Mouse (Mus musculus) naive thymus-derived CD4-positive, alpha-beta T cell, adult 2 months (primary cell): ENCODE measurements around the gene Olfr412.

Experiments used
- DNase-seq: peaks from one replicate; pipeline ENCODE4 v3.0.0-alpha.2; 2011; ENCODE audit warnings: low read depth

Gene Olfr412

GRCm38 (mm10) chr11:74361769-74362168, at the start of gene Olfr412:
TSS of gene Olfr412 (plus strand) at chr11:74362069.
- no peak for DNase-seq

DNA sequence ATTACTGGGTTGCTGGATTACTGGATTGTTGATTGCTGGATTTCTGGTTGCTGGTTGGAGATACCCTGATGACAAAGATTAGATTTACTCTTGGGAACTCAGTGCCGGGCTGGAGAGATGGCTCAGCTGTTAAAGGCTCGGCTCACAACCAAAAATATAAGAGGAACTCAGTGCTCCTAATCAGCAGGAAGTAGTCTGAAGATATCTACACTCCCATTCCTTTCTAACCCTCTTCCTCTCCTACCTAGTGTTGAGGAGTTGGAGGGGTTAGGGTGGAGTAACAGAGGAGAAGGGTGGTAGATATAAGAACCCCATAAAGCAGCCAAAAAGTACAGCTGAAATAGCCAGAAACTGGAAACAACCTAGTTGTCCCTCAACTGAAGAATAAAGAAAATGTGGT, 35.8 kb upstream of the Olfr412 start:
- no peak for DNase-seq

- DNase-seq, result no peak
Observed at GRCm38 (mm10) chr11:74328781-74329180, 33.1 kb upstream of the Olfr412 start.

GRCm38 (mm10) chr11:74337931-74338330, 23.9 kb upstream of the Olfr412 start, which contains the start of gene Olfr410:
TSS of gene Olfr410 (minus strand) at chr11:74338031.
- DNase-seq, result no peak

DNA sequence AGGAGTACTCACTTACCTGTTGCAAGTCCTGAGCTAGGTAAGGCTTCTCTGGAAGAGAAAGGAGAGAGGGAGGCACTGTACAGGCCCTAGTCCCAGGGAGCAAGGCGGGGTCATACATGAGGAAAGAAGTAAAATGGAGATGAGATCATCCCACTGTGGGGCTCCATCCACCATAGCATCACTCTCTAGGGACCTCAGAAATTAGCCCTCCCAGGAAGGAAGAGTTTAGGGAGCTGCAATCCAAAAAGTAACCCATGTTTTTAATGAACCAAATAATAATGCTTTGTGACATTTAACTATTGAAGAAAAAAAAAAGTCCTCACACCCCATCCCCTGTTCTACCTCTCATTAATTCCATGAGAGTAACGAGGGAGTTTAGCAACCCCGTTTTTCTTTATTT, 9.3 kb upstream of the Olfr412 start, which contains the start of gene Olfr411:
Gene Olfr411 (minus strand): TSS at position 101 of the 400 bp plus-strand sequence.
- DNase-seq, result no peak

- peak; percentile 58 for DNase-seq
Observed at GRCm38 (mm10) chr11:74371393-74372100, 9.7 kb downstream of the Olfr412 start.

- DNase-seq, result peak; percentile 21
Observed at GRCm38 (mm10) chr11:74376847-74377246, 15.0 kb downstream of the Olfr412 start.

DNA sequence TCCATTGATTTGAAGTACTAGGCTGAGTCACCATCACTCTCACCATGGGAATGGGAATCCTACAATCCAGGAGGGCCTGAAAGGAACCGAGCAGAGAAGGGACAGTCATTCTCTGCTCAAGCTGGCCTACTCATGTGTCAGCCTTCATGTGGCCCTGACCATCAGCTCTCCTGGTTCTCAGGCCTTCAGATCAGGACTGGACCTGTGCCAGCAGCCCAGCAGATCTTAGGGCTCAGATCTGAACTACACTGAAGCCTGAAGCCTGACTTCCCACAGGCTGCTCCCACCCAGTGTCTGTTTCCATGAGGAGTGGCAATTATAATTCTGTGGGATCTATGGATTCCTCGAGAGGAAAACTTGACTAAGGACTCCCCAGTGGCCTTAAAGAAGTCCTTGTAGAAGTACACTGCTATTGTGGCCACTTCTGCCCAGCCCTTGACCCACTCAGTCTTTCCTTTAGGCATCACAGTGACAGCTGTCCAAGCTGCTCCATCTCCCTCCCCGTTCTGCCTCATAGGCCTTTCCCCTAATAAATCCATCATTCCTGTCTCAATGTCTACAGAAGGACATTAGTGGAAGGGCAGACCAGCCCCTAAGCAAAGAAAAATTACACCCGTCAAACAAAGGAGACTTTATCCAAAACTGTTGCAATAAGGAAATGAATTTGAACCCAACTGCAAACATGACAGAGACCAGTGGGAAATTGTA, 17.5 kb downstream of the Olfr412 start:
- DNase-seq, result no peak

DNA sequence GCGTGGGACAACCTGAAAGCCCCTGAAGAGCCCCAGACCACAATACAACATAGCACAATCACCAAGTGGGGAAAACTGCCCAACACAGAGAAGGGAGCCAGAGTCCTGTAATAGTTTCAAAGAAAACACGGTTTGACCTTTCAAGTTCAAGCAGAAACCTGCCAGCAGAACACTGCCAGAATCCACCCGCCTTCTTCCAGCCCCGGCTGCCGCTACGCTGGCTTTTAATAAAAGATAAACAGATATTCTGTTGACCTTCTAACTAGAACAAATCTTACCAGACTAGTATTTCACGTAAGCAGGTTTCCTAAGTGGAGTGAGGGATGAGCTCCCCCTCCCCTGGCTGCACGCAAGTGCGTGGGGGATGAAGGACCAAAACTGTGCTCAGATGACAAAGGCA, 23.8 kb downstream of the Olfr412 start:
- DNase-seq, result no peak

DNA sequence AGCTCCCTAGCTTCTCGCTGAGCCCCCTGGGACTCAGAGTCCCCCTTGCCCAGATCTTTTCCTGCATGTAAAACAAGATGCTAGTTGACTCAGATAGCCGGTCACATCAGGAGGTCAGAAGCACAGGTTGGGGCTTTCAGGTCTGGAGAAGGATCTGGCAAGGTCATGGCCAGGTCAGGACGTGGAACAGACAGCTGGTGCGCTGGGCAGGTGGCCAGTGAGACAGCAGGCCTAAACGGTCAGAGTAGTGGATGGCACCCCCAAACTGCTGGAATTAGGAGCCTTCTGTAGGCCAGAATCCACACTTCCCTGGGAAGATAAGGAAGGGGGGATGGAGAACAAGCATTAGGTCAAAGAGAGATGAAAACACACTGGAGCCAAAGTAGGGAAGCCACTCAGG, 25.3 kb downstream of the Olfr412 start:
- DNase-seq, result no peak

DNA sequence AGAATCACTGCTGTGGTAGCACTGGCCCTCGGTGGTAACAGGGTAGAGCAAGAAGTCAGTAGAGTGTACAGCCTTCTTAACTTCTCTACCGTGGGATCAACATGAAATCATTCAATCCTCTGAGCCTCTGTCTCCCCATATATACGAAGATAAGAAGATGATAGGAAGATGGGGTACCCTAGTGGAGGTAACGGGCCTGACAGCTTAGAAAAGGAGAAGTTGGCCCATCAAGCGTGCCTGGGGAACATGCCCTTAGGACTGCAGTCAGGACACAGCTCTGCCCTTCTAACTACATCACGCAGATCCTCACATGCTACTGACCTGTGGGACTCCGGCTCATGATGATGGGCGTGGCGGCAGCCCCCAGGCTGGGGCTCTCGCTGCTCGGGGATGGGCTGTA, 30.0 kb downstream of the Olfr412 start:
- no peak for DNase-seq

DNA sequence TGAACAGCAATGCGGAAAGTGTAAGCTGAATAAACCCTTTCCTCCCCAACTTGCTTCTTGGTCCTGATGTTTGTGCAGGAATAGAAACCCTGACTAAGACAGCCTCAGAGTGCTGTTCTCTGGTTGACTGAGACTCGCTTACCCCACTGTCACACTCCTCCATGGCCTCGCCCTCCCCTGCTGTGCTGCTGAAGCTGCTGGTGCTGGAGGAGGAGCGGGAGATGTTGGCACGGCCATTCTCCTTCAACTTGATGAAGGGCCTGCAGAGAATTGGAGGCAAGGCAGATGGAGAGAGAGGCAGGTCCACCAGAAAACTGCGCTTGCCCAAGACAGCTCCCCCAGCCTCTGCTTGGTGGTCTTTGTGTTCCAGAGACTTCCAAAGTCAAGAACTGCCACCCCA, 31.0 kb downstream of the Olfr412 start:
- DNase-seq, result no peak

GRCm38 (mm10) chr11:74393489-74393888, 31.6 kb downstream of the Olfr412 start:
- DNase-seq, result no peak

GRCm38 (mm10) chr11:74395583-74395982, 33.7 kb downstream of the Olfr412 start:
- no peak for DNase-seq

- DNase-seq, result peak; percentile 10
Observed at GRCm38 (mm10) chr11:74402126-74402525, 40.3 kb downstream of the Olfr412 start.

GRCm38 (mm10) chr11:74404216-74404615, 42.3 kb downstream of the Olfr412 start:
- no peak for DNase-seq

DNA sequence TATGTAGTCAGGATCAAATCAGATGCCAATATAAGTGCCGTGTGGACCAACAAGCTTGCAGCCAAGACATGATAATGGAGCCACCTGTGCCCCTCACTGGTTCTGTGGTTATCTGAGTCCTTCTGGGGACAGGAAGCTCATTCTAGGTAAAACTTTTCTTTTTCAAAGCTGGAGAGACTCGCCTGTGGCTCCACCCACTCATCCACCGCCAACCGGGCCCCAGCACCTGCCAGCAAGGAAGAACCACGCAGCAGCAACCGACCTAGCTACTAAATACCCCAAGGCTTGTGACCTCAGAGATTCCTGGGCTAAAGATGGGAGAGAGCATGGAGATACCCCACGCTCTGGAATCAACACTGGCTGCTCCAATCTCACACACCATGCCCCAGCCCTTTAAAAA, 43.3 kb downstream of the Olfr412 start:
- no peak for DNase-seq

DNA sequence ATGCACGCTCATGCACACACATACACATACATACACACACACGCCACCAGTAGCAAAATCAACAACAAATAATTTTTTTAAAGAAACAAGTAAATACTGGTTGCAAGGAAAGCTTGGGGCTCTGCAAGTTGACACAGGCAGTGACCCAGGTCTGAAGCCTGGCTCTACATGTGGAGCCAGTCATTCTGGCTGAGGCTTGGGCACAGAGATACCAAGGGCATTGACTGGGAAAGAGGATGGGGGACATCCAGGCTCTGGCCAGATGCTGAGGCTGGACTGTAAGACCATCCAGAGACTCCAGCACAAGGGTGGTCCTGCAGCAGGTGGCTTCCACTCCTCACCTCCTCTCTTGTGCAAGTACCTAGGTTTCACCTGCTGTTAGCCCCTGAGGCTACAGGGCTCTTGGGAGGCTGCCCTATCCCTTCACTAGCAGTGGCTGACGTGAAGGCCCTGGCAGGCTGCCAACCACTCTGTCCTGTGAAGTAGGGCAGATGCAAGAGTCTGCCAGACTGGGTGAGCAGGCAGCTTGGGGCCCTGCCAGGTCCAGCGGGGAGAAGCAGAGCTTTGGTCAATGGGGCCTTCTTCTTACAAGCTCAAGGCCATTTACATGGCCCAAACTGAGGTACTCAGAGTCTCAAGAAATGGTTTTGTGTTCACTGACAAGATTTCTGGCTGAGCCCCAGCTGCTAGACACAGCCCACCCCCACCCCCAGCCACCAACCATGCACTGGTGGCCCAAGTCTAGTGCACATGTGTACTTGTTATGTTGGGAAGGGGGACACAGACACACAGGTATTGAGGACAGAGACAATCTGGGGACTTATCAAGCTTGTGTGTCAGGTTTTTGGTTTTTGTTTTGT, 46.9 kb downstream of the Olfr412 start:
- DNase-seq, result no peak

GRCm38 (mm10) chr11:74409447-74409754, 47.5 kb downstream of the Olfr412 start:
- DNase-seq, result no peak

- DNase-seq, result no peak
Observed at GRCm38 (mm10) chr11:74409757-74410174, 47.9 kb downstream of the Olfr412 start.

DNA sequence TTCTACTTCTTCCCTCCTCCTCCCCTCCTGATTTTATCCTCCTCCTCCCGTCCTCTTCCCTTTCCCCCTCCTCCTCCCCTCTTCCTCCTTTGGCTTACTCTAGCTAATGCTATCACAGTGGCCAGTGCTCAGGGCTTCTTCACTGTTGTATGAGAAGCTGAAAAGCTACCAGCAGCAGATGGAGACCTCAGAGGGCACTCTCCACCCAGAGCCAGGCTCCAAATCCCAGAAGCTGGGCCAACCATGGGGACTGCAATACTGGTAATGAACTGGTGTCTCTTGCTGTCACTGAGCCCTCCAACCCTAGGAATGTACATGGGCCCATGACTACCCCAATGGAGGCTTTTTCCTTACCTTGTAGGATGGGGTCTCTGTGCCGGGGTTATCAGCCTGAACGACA, 50.1 kb downstream of the Olfr412 start:
- no peak for DNase-seq

DNA sequence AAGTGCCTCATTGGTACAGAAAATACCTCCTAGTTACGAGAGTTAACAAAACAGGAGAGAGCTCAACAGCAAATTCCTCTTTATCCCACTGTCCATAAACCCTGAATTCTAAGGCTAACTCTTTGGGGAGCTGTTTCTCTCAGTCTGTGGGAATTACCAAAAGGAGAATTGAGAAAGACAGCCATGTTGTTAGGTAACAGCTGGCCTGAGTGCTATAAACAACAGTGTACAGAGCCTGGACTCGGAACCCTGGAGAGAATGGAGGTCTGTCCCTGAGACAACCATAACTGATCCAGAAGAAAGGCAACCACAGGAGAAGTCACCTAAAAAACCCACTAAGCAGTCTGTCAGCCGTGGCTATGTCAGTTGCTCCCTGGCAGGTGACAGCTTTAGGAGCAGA, 50.6 kb downstream of the Olfr412 start:
- DNase-seq, result no peak
